Mouse (Mus musculus) MN1 (cell line): ENCODE measurements at regions not wholly inside any gene's neighbourhood (a gene's known extent, or its start where the extent isn't known, plus 50 kb on each side); places are given as distances from the start of the nearest gene placed in this dataset.

Source experiments
- DNase-seq: peaks from one replicate; pipeline ENCODE4 v3.0.0-alpha.2; 2016; ENCODE audit warnings: low spot score

- peak; percentile 60 for DNase-seq
Measured at GRCm38 (mm10) chr19:51482168-51482907, 781.8 kb upstream of the Ins1 start.
